Mouse (Mus musculus) embryonic facial prominence, embryonic 10.5 days (tissue): ENCODE results near the gene Mettl17. TPM values are rescaled to one million over a fixed set of nuclear protein-coding genes. Genes with fewer than 3 reads are reported as not detected.

Source experiments
- DNase-seq: peaks from one replicate; pipeline ENCODE4 v3.0.0-alpha.2; 2017; ENCODE audit warnings: low spot score
- H3K27ac ChIP-seq: fragments of 300-500 bp; sonication (generic); replicated peaks from 2 replicates; pipeline ENCODE4 v1.5.1; 2016; ENCODE audit warnings: mild to moderate bottlenecking
- H3K27me3 ChIP-seq: fragments of 300-500 bp; sonication (generic); replicated peaks from 2 replicates; pipeline ENCODE4 v1.6.1; 2016; ENCODE audit warnings: low read depth, mild to moderate bottlenecking; ENCODE audit not compliant: poor library complexity, severe bottlenecking
- H3K36me3 ChIP-seq: fragments of 300-500 bp; sonication (generic); replicated peaks from 2 replicates; pipeline ENCODE4 v1.6.1; 2016; ENCODE audit warnings: mild to moderate bottlenecking, moderate library complexity
- H3K4me1 ChIP-seq: fragments of 300-500 bp; sonication (generic); 2 replicates; pipeline ENCODE4 v1.6.1; 2016
- H3K4me3 ChIP-seq: fragments of 300-500 bp; sonication (generic); 2 replicates; pipeline ENCODE4 v1.5.1; 2016; ENCODE audit warnings: mild to moderate bottlenecking, moderate library complexity
- H3K9me3 ChIP-seq: fragments of 300-500 bp; sonication (generic); 2 replicates; pipeline ENCODE4 v1.6.1; 2016; ENCODE audit warnings: mild to moderate bottlenecking
- WGBS: fragments of 180-500 bp; shearing (Covaris S2); methylation state at CpG from one replicate; pipeline ENCODE4 v1.1.7; 2016; 5-methylcytosine and 5-hydroxymethylcytosine counted together
- polyA plus RNA-seq: library from polyadenylated mRNA; unstranded; fragments of >200 nt; fragmentation: Nextera tagmentation; extraction: Ambion mirVana; gene quantifications from 2 replicates; pipeline ENCODE4 v1.2.1, GENCODE M21; 2016

Mettl17 gene
- polyA plus RNA-seq, 1 experiment from 2014 or later: 53.0 TPM

DNA sequence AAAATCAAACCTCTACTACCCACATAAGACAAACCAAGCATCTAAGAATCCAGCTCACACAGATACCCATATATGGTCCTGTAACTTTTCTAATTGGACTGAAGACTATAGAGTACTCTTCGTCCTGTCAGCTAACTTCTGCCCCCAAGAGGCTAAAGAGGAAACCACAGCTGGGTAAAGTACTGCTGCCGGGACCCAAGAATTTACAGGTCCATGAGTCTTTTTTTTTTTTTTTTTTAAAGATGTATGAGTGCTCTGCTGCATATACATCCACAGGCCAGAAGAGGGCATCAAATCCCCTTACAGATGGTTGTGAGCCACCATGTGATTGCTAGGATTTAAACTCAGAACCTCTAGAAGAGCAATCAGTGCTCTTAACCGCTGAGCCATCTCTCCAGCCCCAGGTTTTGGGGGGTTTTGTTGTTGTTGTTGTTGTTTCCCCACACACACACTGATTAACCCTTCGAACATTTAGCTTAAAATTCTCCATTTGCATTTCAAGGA lies 1.1 kb upstream of the Mettl17 start:
- DNase-seq: peak; percentile 71
- 2% methylated on average over 4 of the region's 4 CpGs for whole genome bisulfite sequencing
- Histone ChIP-seq H3K4me1 (peaks cover 17% of the 10 kb centered on the region), H3K27me3 (no peaks in the 10 kb centered on the region), H3K36me3 (peaks cover 28% of the 10 kb centered on the region), H3K4me3 (peak overlapping the region; percentile 85), H3K27ac (peak overlapping the region; percentile 90), H3K9me3 (no peaks in the 10 kb centered on the region)

DNA sequence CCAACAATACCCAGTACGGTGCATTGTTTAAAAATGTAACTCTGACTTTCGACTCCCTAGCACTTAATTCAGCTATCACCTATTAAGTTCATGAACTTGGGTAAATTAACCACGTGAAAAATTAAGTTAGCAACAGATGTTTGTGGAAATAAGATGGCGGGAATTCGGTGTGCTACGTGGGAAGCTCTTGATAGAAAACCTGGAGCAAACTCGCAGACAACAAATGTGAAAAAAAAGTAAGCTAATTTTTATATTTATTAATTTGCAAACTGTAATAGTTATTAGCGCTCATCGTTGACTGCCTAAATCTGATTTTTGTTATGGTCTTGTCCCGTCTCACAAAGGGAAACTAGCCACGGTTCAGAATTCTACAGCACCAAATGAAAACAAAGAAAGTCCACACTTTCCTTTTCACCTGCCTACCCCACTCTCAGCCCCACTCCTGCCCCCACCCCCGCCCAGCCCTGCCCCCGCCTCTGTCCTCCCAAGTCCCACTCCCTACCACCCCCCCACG lies 554 bp upstream of the Mettl17 start:
- Histone ChIP-seq H3K4me1 (peaks cover 17% of the 10 kb centered on the region), H3K4me3 (peak overlapping the region; percentile 85), H3K36me3 (peaks cover 33% of the 10 kb centered on the region), H3K9me3 (no peaks in the 10 kb centered on the region), H3K27ac (peak overlapping the region; percentile 90), H3K27me3 (no peaks in the 10 kb centered on the region)
- 1% methylated on average over 14 of the region's 14 CpGs for WGBS
- no peak for DNase-seq

DNA sequence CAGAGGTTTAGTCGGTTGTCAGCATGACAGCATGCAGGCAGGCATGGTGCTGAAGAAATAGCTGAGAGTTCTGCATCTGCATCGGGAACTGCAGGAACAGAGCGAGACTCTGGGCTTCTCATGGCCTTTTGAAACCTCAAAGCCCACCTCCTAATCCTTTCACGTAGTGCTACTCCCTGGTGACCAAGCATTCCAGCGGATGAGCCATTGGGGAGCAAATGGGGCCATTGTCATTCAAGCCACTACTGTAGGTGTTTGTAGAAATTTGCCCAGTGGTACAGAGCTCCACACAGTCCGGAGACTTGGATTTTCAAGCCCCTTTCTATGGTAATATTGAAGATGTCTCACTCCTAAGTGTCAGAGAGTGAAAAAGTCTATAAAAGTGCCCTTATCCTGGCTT lies 1.4 kb downstream of the Mettl17 start:
- Histone ChIP-seq H3K27ac (no peak overlapping the region), H3K27me3 (no peaks in the 10 kb centered on the region), H3K4me3 (peak overlapping the region; percentile 85), H3K4me1 (peaks cover 17% of the 10 kb centered on the region), H3K9me3 (no peaks in the 10 kb centered on the region), H3K36me3 (peaks cover 53% of the 10 kb centered on the region)
- no peak for DNase-seq
- 58% methylated on average over 6 of the region's 6 CpGs for WGBS

DNA sequence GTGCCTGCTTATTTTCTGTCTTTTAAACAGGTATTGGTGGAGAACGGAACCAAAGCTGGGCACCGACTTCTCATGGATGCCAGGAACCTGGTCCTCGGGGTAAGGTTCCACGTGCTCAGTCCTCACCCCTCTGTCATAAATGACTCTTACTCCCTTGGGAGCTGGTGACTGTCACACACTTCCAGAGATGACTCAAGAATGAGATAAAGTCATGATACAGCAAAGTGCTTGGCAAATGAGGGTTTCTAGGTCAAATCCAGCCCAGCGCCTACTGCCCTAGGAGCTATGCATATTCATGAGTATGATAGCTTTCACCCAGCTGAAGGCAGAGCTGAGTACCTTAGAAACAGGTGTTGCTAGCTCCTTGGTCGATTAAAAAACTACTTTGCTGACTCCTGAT lies 5.2 kb downstream of the Mettl17 start:
- Histone ChIP-seq H3K27me3 (no peaks in the 10 kb centered on the region), H3K9me3 (no peaks in the 10 kb centered on the region), H3K27ac (no peak overlapping the region), H3K4me1 (peaks cover 26% of the 10 kb centered on the region), H3K4me3 (no peak overlapping the region), H3K36me3 (peaks cover 69% of the 10 kb centered on the region)
- DNase-seq: no peak
- WGBS: 91% methylated on average over 6 of the region's 6 CpGs

DNA sequence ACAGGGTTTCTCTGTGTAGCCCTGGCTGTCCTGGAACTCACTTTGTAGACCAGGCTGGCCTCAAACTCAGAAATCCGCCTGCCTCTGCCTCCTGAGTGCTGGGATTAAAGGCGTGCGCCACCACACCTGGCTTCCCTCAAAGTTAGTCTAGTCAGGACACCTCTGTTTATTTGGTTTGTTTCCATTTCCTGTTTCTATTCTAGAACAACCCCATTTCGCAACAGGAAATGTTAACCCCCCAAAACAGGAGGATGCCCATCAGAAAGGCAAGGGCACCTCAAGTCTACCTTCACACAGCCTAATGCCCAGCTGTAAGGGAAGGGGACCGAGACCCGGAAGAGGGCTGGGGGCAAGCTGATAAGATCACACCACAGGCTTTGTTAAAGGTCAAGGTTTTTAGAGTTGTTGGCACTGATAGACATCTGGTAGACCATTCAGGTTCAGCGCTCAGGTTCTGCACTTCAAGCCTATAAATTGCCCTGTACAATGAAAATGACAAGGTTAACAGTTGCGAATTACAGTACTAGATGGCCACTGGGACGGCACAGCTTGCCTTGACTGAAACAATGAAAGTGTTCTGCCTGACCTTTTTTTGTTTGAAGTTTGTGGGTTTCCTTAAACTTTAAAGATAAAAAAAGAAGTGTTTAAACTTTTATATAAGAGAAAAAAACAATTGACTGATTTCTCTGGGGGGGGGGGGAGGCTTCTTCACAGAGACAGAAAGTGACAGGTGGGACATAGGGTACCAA lies 7.7 kb downstream of the Mettl17 start, which contains the start of gene Slc39a2:
TSS of gene Slc39a2 (plus strand) at position 699 of the 749 bp plus-strand sequence.
- H3K27ac ChIP-seq: no peak within 1 kb of the TSS
- 91% methylated on average over 9 of the region's 9 CpGs for WGBS
- H3K4me3 ChIP-seq: no peak within 1 kb of the TSS
- H3K9me3 ChIP-seq: no peaks in the 10 kb centered on the region
- no peaks in the 10 kb centered on the region for H3K27me3 ChIP-seq
- DNase-seq: no peak
- H3K36me3 ChIP-seq: peaks cover 53% of the 10 kb centered on the region
- peaks cover 9% of the 10 kb centered on the region; the same call in 1 of the 2 replicates for H3K4me1 ChIP-seq

DNA sequence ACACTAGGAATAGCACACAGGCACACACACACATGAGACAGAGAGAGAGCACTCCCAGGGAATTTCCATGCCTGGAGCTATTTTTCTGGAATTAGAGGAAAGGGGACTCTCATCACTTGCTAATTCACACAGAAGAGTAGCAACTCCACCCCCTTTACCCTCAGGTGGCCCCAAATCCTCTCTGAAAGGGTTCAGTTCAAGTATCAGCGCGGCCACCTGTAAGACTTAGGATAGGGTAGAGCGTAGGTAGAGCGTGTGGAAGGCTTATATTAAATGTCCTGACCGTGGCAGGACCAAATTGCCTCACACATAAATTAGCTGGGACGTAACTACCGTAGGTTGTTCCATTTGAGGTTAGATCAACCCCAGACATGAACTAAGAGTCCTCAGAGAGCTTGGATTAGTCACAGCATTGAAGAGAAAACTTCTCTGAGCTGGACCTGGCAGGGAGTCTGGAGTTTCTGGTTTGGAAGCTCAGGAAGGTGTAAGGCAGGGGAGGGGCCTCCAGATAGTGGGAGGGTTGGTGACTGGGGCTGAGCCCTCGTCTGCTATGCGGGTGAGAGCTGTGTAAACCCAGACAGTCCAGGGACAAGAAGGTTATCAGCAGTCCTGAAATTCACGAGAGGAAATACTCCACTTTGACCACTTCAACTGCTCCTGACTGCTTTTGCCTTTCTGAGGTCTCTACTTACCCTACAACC lies 8.6 kb downstream of the Mettl17 start:
- 26% methylated on average over 10 of the region's 10 CpGs for WGBS
- Histone ChIP-seq H3K36me3 (peaks cover 44% of the 10 kb centered on the region), H3K27me3 (no peaks in the 10 kb centered on the region), H3K4me3 (no peak overlapping the region), H3K9me3 (no peaks in the 10 kb centered on the region), H3K4me1 (peaks cover 9% of the 10 kb centered on the region; the same call in 1 of the 2 replicates), H3K27ac (no peak overlapping the region)
- no peak for DNase-seq

DNA sequence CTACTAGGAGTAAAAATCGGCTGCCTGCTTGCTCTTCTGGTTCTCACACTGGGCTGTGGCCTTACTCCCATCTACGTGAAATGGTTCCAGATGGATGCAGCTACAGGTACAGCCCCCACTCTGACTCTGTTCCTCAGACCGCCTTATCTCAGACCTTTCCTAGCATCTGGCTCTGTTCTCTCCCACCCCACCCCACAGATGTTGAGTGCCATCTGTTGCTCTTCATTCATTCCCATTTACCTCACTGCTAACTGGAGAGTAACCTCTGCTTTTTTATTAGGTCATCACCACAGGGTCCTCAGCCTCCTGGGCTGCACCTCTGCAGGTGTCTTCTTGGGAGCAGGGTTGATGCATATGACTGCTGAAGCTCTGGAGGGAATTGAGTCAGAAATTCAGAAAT lies 9.2 kb downstream of the Mettl17 start:
- peaks cover 9% of the 10 kb centered on the region; the same call in 1 of the 2 replicates for H3K4me1 ChIP-seq
- peaks cover 38% of the 10 kb centered on the region for H3K36me3 ChIP-seq
- H3K27me3 ChIP-seq: no peaks in the 10 kb centered on the region
- no peak for DNase-seq
- H3K9me3 ChIP-seq: no peaks in the 10 kb centered on the region
- H3K4me3 ChIP-seq: no peak overlapping the region
- H3K27ac ChIP-seq: no peak overlapping the region
- 55% methylated on average over 3 of the region's 3 CpGs for WGBS

DNA sequence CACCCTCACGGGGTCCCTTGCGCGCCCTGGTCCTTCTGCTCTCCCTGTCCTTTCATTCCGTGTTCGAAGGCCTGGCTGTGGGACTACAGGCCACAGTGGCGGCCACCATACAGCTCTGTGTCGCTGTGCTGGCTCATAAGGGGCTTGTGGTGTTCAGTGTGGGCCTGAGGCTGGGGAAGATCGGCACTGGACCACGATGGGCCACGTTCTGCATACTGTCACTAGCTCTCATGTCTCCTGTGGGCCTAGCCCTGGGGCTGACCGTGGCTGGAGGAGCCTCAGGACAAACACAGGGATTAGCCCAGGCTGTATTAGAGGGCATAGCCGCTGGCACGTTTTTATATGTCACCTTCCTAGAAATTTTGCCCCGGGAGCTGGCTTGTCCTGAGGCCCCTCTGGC lies 10.4 kb downstream of the Mettl17 start:
- 77% methylated on average over 14 of the region's 14 CpGs for WGBS
- DNase-seq: no peak
- H3K4me3 ChIP-seq: no peak overlapping the region
- peaks cover 26% of the 10 kb centered on the region for H3K36me3 ChIP-seq
- H3K27me3 ChIP-seq: no peaks in the 10 kb centered on the region
- no peak overlapping the region for H3K27ac ChIP-seq
- peaks cover 9% of the 10 kb centered on the region; the same call in 1 of the 2 replicates for H3K4me1 ChIP-seq
- no peaks in the 10 kb centered on the region for H3K9me3 ChIP-seq

DNA sequence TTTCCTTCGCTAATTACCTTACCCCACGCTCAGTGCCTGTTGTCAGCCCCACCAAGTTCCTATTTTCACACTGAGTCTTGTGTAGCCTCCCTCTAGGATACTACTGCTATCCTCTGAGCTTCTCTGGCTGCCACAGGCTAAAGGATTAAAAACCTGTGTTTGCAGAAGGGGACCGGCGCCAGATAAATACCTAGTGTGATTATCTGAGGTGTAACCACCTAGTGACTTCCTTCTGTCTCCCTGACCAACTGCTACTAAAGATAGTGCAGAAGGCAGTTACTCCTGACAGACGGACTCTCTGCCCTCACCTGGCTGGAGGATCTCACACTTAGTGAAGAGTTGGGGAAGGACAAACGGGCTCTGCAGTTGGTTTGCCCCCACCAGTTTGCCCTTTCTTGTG lies 11.4 kb downstream of the Mettl17 start:
- peaks cover 16% of the 10 kb centered on the region for H3K36me3 ChIP-seq
- 75% methylated on average over 6 of the region's 6 CpGs for WGBS

DNA sequence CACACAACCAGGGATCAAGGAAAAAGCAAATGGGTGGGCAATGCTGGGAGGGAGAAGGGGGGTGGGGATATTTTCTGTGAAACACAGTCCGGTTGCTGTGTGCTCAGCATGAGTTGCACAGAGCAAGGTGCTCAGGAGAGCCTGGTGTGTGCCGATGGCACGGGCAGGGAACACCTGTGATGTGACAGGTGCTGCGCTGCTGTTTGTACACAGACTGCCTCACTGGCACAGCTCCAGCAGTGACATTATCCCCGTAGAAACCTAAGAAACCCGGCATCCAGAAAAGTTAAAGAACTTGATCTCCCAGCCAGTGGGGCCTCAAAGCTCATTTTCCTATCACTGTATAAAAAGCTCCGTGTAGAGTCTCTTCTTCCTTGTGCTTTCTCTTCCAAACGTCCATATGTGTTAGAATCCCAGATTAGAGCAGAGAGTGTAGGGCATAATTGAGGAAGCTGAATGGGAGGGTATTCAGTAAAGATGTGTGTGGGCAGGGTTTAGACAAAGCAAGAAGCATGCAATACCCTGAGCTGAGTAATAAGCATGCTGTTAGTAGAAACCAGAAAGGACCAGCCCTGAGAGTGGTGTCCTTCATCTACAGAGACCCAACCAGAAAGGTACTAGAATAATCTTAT lies 12.0 kb downstream of the Mettl17 start:
- Histone ChIP-seq H3K27me3 (no peaks in the 10 kb centered on the region), H3K9me3 (no peaks in the 10 kb centered on the region), H3K27ac (no peak overlapping the region), H3K4me1 (peaks cover 9% of the 10 kb centered on the region; the same call in 1 of the 2 replicates), H3K4me3 (no peak overlapping the region), H3K36me3 (peaks cover 10% of the 10 kb centered on the region)
- no peak for DNase-seq
- WGBS: 81% methylated on average over 8 of the region's 8 CpGs

More for the DNA sequence above, 11.4 kb downstream of the Mettl17 start:
- H3K27ac ChIP-seq: no peak overlapping the region
- H3K4me3 ChIP-seq: no peak overlapping the region
- no peaks in the 10 kb centered on the region for H3K9me3 ChIP-seq
- no peak for DNase-seq
- peaks cover 9% of the 10 kb centered on the region; the same call in 1 of the 2 replicates for H3K4me1 ChIP-seq
- H3K27me3 ChIP-seq: no peaks in the 10 kb centered on the region

DNA sequence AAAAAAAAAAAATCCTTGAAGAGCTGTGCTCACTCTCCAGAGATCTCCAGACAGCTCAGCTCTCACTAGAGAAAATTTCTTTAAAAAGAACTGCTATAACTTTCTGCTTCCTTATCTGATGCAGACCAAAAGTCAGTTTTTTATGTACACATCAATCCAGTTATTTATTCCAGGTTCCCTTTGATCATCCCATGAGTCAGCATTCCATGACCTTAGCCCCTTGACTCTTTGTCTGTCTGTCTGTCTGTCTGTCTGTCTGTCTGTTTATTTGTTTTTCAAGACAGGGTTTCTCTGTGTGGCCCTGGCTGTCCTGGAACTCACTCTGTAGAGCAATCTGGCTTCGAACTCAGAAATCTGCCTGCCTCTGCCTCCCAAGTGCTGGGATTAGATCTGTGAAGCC lies 14.7 kb downstream of the Mettl17 start:
- H3K4me1 ChIP-seq: no peaks in the 10 kb centered on the region
- DNase-seq: no peak
- 93% methylated on average over 1 of the region's 1 CpGs for WGBS
- H3K4me3 ChIP-seq: no peak overlapping the region
- H3K9me3 ChIP-seq: no peaks in the 10 kb centered on the region
- no peaks in the 10 kb centered on the region for H3K27me3 ChIP-seq
- no peak overlapping the region for H3K27ac ChIP-seq
- no peaks in the 10 kb centered on the region; the same call in 1 of the 2 replicates for H3K36me3 ChIP-seq
